Mouse (Mus musculus): ENCODE measurements around the gene Olfr649. TPM values are rescaled to one million over a fixed set of nuclear protein-coding genes. Genes with fewer than 3 reads are reported as not detected.

Gene Olfr649
- not detected in 2 replicates for total RNA-seq (2017)

GRCm38 (mm10) chr7:104195885-104196284 lies at the start of gene Olfr649:
Gene Olfr649 (minus strand): TSS chr7:104195985.
- ATAC-seq (ENCODE audit: extremely low read depth, insufficient number of reproducible peaks, low FRiP score, poor library complexity, severe bottlenecking), result no peak

- ATAC-seq (ENCODE audit: extremely low read depth, insufficient number of reproducible peaks, low FRiP score, poor library complexity, severe bottlenecking), result peak; percentile 92
Measured at GRCm38 (mm10) chr7:104244287-104245181, 48.7 kb upstream of the Olfr649 start, which contains the start of gene Trim34a. Gene Trim34a (plus strand): TSS chr7:104244457.

GRCm38 (mm10) chr7:104243616-104244015 lies 47.8 kb upstream of the Olfr649 start:
- ATAC-seq (ENCODE audit: extremely low read depth, insufficient number of reproducible peaks, low FRiP score, poor library complexity, severe bottlenecking), result no peak

GRCm38 (mm10) chr7:104240857-104241256 lies 45.1 kb upstream of the Olfr649 start:
- peak; percentile 65 for ATAC-seq (ENCODE audit: extremely low read depth, insufficient number of reproducible peaks, low FRiP score, poor library complexity, severe bottlenecking)

GRCm38 (mm10) chr7:104231203-104231602 lies 35.4 kb upstream of the Olfr649 start:
- ATAC-seq (ENCODE audit: extremely low read depth, insufficient number of reproducible peaks, low FRiP score, poor library complexity, severe bottlenecking), result peak; percentile 96

GRCm38 (mm10) chr7:104218701-104219569 lies 23.1 kb upstream of the Olfr649 start, which contains the start of gene Trim6:
Gene Trim6 (plus strand): TSS chr7:104218793.
- ATAC-seq (ENCODE audit: extremely low read depth, insufficient number of reproducible peaks, low FRiP score, poor library complexity, severe bottlenecking), result peak; percentile 45; the same call in 1 of the 2 replicates

- ATAC-seq (ENCODE audit: extremely low read depth, insufficient number of reproducible peaks, low FRiP score, poor library complexity, severe bottlenecking), result peak; percentile 49
Measured at GRCm38 (mm10) chr7:104217881-104218280, 22.1 kb upstream of the Olfr649 start.

GRCm38 (mm10) chr7:104216011-104216535 lies 20.3 kb upstream of the Olfr649 start:
- ATAC-seq (ENCODE audit: extremely low read depth, insufficient number of reproducible peaks, low FRiP score, poor library complexity, severe bottlenecking), result peak; percentile 58

- peak; percentile 99 for ATAC-seq (ENCODE audit: extremely low read depth, insufficient number of reproducible peaks, low FRiP score, poor library complexity, severe bottlenecking)
Measured at GRCm38 (mm10) chr7:104206197-104206596, 10.4 kb upstream of the Olfr649 start.

- peak; percentile 99 for ATAC-seq (ENCODE audit: extremely low read depth, insufficient number of reproducible peaks, low FRiP score, poor library complexity, severe bottlenecking)
Measured at GRCm38 (mm10) chr7:104199822-104200221, 4.0 kb upstream of the Olfr649 start.

GRCm38 (mm10) chr7:104191275-104191674 lies 4.5 kb downstream of the Olfr649 start:
- 0 out of 2 replicates have a peak, but pooled peaks have one; percentile 3 for ATAC-seq (ENCODE audit: extremely low read depth, insufficient number of reproducible peaks, low FRiP score, poor library complexity, severe bottlenecking)

- ATAC-seq (ENCODE audit: extremely low read depth, insufficient number of reproducible peaks, low FRiP score, poor library complexity, severe bottlenecking), result no peak
Measured at GRCm38 (mm10) chr7:104183292-104183691, 12.5 kb downstream of the Olfr649 start, which contains the start of gene Olfr648. Gene Olfr648 (minus strand): TSS chr7:104183392.

- ATAC-seq (ENCODE audit: extremely low read depth, insufficient number of reproducible peaks, low FRiP score, poor library complexity, severe bottlenecking), result no peak
Measured at GRCm38 (mm10) chr7:104179074-104179473, 16.7 kb downstream of the Olfr649 start.

GRCm38 (mm10) chr7:104178422-104179054 lies 17.2 kb downstream of the Olfr649 start:
- no peak for ATAC-seq (ENCODE audit: extremely low read depth, insufficient number of reproducible peaks, low FRiP score, poor library complexity, severe bottlenecking)

GRCm38 (mm10) chr7:104175085-104175484 lies 20.7 kb downstream of the Olfr649 start:
- no peak for ATAC-seq (ENCODE audit: extremely low read depth, insufficient number of reproducible peaks, low FRiP score, poor library complexity, severe bottlenecking)

GRCm38 (mm10) chr7:104169634-104170204 lies 26.1 kb downstream of the Olfr649 start:
- peak; percentile 79 for ATAC-seq (ENCODE audit: extremely low read depth, insufficient number of reproducible peaks, low FRiP score, poor library complexity, severe bottlenecking)

GRCm38 (mm10) chr7:104167105-104167504 lies 28.7 kb downstream of the Olfr649 start:
- ATAC-seq (ENCODE audit: extremely low read depth, insufficient number of reproducible peaks, low FRiP score, poor library complexity, severe bottlenecking), result peak; percentile 49

- no peak for ATAC-seq (ENCODE audit: extremely low read depth, insufficient number of reproducible peaks, low FRiP score, poor library complexity, severe bottlenecking)
Measured at GRCm38 (mm10) chr7:104150456-104150855, 45.3 kb downstream of the Olfr649 start, which contains the start of gene Ubqlnl. Gene Ubqlnl (minus strand): TSS chr7:104150556.
